Mouse (Mus musculus) Patski (cell line): ENCODE data around the gene Astn1. TPM values are rescaled to one million over a fixed set of nuclear protein-coding genes. Genes with fewer than 3 reads are reported as not detected.

Experiments
- ATAC-seq: fragments of 100-300 bp; one replicate; pipeline ENCODE4 v1.8.0; 2021
- CTCF ChIA-PET: fragments of 350-600 bp; sonication (Branson Sonifier 250); formaldehyde crosslinking; loops from one replicate; lab custom pipeline; 2022; ENCODE audit warnings: inconsistent platforms; lab: Charles Lee
- POLR2A ChIA-PET: fragments of 350-600 bp; sonication (Branson Sonifier 250); formaldehyde crosslinking; loops from one replicate; lab custom pipeline; 2022; ENCODE audit warnings: antibody characterized with exemption, inconsistent platforms; lab: Charles Lee
- DNase-seq: peaks from one replicate; pipeline ENCODE4 v3.0.0-alpha.2; 2011; ENCODE audit warnings: low read depth, low spot score
- H3K27me3 ChIP-seq: fragments of 371-371 bp; one replicate; pipeline ENCODE4 v1.5.1; 2021
- CTCF ChIP-seq: fragments of 100-300 bp; IDR thresholded peaks from one replicate; pipeline ENCODE4 v1.5.1; 2021
- in situ Hi-C: fragments of 300-500 bp; cut with MboI; formaldehyde crosslinking; loops from 3 replicates; pipeline ENCODE4 v1.11.1; 2018; ENCODE audit warnings: low pct_unique_long_range_greater_than_20kb, mixed read lengths
- polyA plus RNA-seq: library from polyadenylated mRNA; unstranded; gene quantifications from one replicate; pipeline ENCODE4 v1.2.3, GENCODE M21; 2021

The Astn1 gene
- polyA plus RNA-seq, 1 experiment from 2014 or later = not detected

DNA sequence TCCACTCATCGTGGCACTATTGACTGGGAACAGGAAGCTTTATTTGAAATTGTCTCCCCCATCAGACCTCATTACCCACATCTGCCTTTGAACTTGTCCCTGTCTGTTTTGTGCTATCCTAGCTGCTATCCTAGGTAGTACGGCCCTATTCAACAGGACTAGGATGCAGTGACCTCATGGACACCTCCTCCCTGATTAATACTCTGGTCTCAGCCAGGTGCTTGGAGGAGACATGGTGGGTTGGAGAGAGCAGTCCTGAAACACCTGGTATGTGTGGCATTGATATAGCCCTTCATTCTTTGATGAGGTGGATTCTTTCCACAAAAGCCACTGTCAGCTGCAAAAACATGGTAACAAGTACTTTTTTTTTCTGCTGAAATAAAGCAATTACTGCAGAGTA is 52.1 kb downstream of the Astn1 start:
- in situ Hi-C loops = no loop called here
- ATAC-seq (no peak), DNase-seq (no peak)
- peaks cover 13% of the 10 kb centered on the region for H3K27me3 ChIP-seq
- ChIA-PET CTCF (no interaction called here), POLR2A (no interaction called here)
- no peak for TF ChIP-seq CTCF

DNA sequence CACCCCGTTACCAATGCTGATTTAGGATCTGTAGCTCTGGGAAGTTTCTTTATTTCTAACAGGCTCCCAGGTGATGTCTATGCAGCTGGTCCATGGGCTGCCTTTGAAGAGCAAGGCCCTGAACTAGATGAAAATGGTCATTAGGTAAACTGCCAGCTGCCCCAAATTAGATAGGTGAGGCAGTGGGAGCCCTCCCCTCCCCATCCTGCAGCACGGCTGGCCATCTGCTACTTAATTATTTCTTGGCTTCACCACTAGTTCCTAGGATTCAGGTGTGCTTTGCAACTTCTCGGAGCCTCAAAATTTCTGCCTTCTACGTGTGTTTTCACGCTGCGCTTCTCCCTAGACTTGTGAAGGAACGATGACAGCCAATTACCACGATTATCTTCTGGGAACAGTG is 59.4 kb downstream of the Astn1 start:
- DNase-seq = no peak
- ATAC-seq = no peak
- in situ Hi-C loops = no loop called here
- peaks cover 14% of the 10 kb centered on the region for H3K27me3 ChIP-seq
- TF ChIP-seq CTCF = no peak
- POLR2A ChIA-PET = no interaction called here
- CTCF ChIA-PET = no interaction called here

DNA sequence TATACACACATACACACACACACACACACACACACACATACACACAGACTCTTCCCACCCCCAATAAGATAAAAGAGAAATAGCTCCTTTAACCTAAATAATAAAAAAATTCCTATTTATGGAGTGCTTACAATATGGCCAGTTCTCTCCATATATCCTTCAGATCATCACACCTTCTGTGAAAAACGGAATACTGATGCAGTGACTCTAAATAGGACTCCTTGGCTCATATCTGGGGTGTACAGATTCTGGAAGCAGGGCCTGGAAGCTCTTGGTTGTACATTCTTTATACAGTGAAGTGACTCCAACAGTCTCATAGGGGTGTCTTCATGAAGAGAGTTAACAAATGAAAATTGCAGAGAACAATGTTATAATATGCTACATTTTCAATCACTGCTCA is 60.7 kb downstream of the Astn1 start:
- TF ChIP-seq CTCF = no peak
- DNase-seq (no peak), ATAC-seq (no peak)
- POLR2A ChIA-PET = no interaction called here
- in situ Hi-C loops = no loop called here
- CTCF ChIA-PET = interaction anchor here (1.2 kb wide), 1 partner anchor 232 kb away, joined by 3 read pairs; no protein-coding TSS in a partner anchor
- peaks cover 17% of the 10 kb centered on the region for H3K27me3 ChIP-seq

DNA sequence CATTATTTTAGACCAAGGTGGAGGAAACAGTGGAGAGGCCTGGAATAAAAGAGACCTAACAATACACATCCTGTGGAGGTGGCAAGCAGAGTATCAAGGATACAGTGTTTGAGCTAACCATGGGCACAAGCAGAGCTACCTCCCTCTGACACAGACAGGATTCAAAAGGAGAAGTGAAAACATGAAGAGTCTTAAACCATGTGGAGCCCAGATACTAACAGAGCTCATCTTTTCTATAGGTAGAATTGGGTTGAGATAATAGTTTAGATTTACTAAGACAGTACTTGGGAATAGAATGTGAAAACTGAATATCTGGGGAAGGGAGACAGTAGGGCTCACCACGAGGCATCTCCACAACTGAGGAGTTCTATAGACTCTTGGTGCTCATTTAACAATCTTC is 84.0 kb downstream of the Astn1 start:
- in situ Hi-C loops = no loop called here
- POLR2A ChIA-PET = interaction anchor here (0.7 kb wide), 1 partner anchor 22 kb away, joined by 3 read pairs; no protein-coding TSS in a partner anchor
- H3K27me3 ChIP-seq = peaks cover 15% of the 10 kb centered on the region
- no peak for TF ChIP-seq CTCF
- no peak for DNase-seq
- ATAC-seq = no peak
- CTCF ChIA-PET = no interaction called here

DNA sequence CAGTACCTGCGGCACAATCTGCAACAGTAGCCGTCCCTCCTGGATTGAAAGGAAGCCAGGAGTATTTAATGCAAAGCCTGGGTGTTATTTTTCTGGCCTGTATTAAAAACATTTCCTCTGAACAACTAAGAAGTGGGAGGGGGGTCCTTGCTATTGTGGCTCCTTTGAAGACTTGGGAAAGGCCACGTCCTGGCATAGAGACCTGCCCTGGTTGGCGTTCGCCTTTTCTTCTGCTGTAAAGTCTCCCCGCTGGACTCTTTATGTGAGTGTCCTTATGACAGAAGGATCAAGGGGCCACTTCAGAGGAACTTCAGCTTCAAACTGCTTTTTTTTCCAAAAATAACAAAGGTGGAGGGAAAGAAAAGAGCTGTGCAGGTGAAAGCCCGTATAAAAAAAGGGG is 85.9 kb downstream of the Astn1 start:
- ChIA-PET CTCF (no interaction called here), POLR2A (no interaction called here)
- in situ Hi-C loops = no loop called here
- ATAC-seq (no peak), DNase-seq (no peak)
- H3K27me3 ChIP-seq = peaks cover 14% of the 10 kb centered on the region
- no peak for TF ChIP-seq CTCF

DNA sequence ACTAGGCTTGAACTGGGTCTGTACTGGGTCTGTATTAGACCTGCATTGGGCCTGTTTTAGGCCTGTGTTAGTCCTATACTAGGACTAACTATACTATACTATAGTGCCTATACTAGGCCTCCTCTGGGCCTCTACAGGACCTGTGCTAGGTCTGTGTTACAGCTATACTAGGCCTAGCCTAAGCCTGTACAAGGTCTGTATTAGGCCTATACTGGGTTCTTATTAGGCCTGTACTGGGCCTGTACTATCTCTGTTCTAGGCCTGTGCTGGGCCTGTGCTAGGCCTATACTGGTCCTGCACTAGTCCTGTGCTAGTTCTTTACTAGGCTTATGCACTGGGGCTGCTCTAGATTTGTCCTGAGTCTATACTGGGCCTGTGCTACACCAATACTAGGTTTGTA is 90.6 kb downstream of the Astn1 start:
- no peak for DNase-seq
- POLR2A ChIA-PET = no interaction called here

DNA sequence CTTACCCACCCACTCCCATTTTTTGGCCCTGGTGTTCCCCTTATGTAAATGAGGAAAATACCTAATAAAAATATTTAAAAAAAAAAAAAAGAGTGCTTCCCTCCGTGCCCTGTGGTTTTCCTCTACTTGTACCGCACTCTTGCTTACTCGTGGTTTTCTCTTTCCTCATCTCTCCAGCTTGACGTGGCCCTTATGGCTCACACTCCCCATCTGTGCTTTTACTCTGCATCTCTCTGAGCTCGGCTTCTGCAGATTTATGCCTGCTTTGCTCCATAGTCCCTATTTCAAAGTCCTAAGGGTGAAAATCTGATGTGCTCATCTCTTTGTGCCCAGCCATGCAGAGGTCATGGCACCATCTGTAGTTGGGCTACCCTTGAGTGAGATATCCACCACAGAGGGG is 91.5 kb downstream of the Astn1 start:
- H3K27me3 ChIP-seq = peaks cover 17% of the 10 kb centered on the region
- no peak for TF ChIP-seq CTCF
- CTCF ChIA-PET = no interaction called here
- in situ Hi-C loops = no loop called here
- DNase-seq (no peak), ATAC-seq (no peak)
- POLR2A ChIA-PET = no interaction called here

More for the DNA sequence above, 90.6 kb downstream of the Astn1 start:
- CTCF ChIA-PET = no interaction called here
- in situ Hi-C loops = no loop called here
- ATAC-seq = no peak
- H3K27me3 ChIP-seq = peaks cover 17% of the 10 kb centered on the region
- no peak for TF ChIP-seq CTCF

DNA sequence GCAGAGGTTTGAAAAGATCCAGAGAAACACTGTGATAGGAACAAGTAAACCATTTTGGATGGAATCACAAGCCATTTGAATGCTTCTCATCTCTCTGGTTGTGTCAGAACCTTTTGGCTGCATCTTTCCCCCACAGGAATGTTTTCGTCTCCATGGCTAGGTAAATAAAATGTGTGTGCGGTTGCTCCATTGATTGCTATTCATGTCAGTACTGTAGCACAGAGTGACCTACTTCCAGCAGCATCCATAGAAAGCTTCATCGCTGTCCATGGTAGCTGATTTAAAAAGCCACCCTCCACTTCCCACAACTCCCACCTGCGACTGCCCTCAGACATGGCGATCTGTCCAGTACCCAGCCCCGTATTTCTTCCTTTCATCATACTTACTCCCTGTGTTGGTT is 101.9 kb downstream of the Astn1 start:
- peaks cover 15% of the 10 kb centered on the region for H3K27me3 ChIP-seq
- in situ Hi-C loops = no loop called here
- no peak for TF ChIP-seq CTCF
- ChIA-PET CTCF (no interaction called here), POLR2A (no interaction called here)
- DNase-seq = no peak
- no peak for ATAC-seq

DNA sequence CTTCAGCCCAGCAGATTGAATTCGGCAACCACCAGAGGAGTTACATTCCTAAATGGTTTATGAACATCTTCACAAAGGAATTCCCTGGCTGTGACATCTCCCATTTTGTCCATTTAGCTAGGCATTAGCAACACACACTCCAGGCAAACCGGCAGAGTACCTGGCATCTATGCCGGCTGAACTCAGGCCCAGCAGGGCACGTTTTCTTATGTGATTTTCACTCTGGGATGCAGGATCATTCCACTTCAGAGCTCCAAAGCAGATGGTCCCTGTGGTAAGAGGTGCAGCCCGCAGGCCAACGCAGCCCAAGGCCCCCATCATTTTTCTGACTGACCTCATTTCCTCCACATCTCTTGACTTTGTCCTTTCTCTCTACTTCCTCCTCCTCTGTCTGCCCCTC is 103.2 kb downstream of the Astn1 start:
- ChIA-PET CTCF (no interaction called here), POLR2A (no interaction called here)
- ATAC-seq (no peak), DNase-seq (no peak)
- peaks cover 15% of the 10 kb centered on the region for H3K27me3 ChIP-seq
- no peak for TF ChIP-seq CTCF
- in situ Hi-C loops = no loop called here

DNA sequence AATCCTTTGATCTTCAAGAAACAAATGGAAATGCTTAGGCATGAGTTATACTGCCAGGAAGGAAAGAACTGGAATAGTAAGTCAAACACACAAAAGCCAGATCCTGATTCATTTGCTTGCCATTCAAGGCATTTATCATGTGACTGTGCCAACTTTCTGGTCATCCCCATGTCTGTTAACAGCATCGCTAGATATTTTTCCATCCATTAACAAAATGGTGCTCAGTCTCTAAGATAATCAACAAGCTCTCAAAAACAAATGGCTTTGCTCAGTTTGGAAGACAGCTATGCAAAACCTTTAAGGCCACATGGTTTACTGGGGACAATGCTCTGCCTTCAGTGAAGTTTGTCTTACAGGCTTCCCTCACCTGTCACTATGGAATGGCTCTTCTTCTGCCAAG is 115.8 kb downstream of the Astn1 start:
- ChIA-PET CTCF (no interaction called here), POLR2A (no interaction called here)
- no peak for TF ChIP-seq CTCF
- in situ Hi-C loops = no loop called here
- H3K27me3 ChIP-seq = peaks cover 20% of the 10 kb centered on the region
- no peak for ATAC-seq
- DNase-seq = no peak

DNA sequence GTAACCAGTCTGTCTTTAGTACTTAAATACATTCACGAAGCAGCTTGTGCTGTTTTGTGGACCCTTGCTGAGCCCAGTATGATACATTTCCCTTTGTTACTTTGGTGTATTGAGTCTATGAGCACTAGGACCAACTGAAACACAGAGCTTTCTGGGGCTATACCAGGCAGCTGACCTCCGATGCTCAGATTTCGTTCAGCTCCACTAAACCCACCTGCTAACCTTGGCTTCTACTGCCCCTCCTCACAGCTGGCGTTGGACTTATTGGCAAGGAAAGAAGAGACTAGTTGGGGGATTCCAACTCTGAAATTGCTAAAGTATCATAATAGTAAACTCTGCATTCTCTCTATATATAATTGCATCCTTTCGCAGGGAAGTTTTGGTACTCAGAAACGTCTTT is 118.2 kb downstream of the Astn1 start:
- no peak for ATAC-seq
- in situ Hi-C loops = no loop called here
- ChIA-PET CTCF (no interaction called here), POLR2A (no interaction called here)
- no peak for DNase-seq
- TF ChIP-seq CTCF = no peak
- H3K27me3 ChIP-seq = peaks cover 21% of the 10 kb centered on the region

DNA sequence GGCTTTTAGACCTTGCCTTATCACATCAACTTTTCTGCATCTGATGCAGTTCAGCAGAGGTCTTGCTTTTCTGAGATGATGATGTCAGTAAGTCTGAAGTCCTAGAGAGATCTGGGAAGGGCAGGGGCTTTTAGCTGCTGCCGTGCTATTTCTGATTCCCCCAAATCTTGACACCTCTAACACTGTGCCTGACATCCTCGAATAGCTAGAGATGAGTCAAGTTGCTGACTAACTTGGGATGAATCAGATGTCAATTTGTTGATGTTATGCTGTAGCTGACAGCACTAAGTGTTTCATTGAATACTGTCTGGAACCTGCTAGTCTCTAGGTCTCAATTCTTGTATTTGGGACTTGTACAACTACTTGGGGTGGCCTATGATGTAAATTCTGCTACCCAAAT is 121.7 kb downstream of the Astn1 start:
- POLR2A ChIA-PET = no interaction called here
- DNase-seq = no peak
- CTCF ChIA-PET = no interaction called here
- no peak for TF ChIP-seq CTCF
- ATAC-seq = no peak
- in situ Hi-C loops = no loop called here
- peaks cover 11% of the 10 kb centered on the region for H3K27me3 ChIP-seq
